Mouse (Mus musculus) kidney, postnatal 0 days (tissue): ENCODE data around the gene Psmg1. TPM values are rescaled to one million over a fixed set of nuclear protein-coding genes. Genes with fewer than 3 reads are reported as not detected.

ENCODE experiments used
- ATAC-seq: fragments of 200-750 bp; cut with Nextera tagmentation; replicated peaks from 2 replicates; pipeline ENCODE4 v1.8.0; 2017; ENCODE audit warnings: low read depth, moderate number of reproducible peaks, moderate TSS enrichment, moderate library complexity; ENCODE audit not compliant: low FRiP score
- DNase-seq: peaks from one replicate; pipeline ENCODE4 v3.0.0-alpha.2; 2016; ENCODE audit warnings: low spot score
- H3K27ac ChIP-seq: fragments of 300-500 bp; sonication (generic); 2 replicates; pipeline ENCODE4 v1.5.1; 2014; ENCODE audit warnings: mild to moderate bottlenecking
- H3K27me3 ChIP-seq: fragments of 300-500 bp; sonication (generic); 2 replicates; pipeline ENCODE4 v1.6.1; 2014; ENCODE audit warnings: low read length, mixed read lengths; ENCODE audit not compliant: insufficient read depth
- H3K36me3 ChIP-seq: fragments of 300-500 bp; sonication (generic); 2 replicates; pipeline ENCODE4 v1.6.1; 2014; ENCODE audit warnings: low read length, mixed read lengths; ENCODE audit not compliant: insufficient read depth
- H3K4me1 ChIP-seq: fragments of 300-500 bp; sonication (generic); replicated peaks from 2 replicates; pipeline ENCODE4 v1.6.1; 2014; ENCODE audit warnings: antibody characterized with exemption, low read length, mixed read lengths; ENCODE audit not compliant: insufficient read depth
- H3K4me2 ChIP-seq: fragments of 300-500 bp; sonication (generic); 2 replicates; pipeline ENCODE4 v1.6.1; 2014; ENCODE audit warnings: mild to moderate bottlenecking, low read length, moderate library complexity, mixed read lengths
- H3K4me3 ChIP-seq: fragments of 300-500 bp; sonication (generic); replicated peaks from 2 replicates; pipeline ENCODE4 v1.5.1; 2014; ENCODE audit warnings: low read depth, low read length
- H3K9ac ChIP-seq: fragments of 300-500 bp; sonication (generic); 2 replicates; pipeline ENCODE4 v1.6.1; 2014; ENCODE audit warnings: low read depth, low read length
- H3K9me3 ChIP-seq: fragments of 300-500 bp; sonication (generic); replicated peaks from 2 replicates; pipeline ENCODE4 v1.6.1; 2016; ENCODE audit warnings: low read length, inconsistent platforms, mixed read lengths
- CTCF ChIP-seq: IDR thresholded peaks from 2 replicates; pipeline ENCODE4 v1.5.1; 2016; ENCODE audit warnings: antibody characterized with exemption, low read depth, mild to moderate bottlenecking, moderate library complexity
- WGBS: fragments of 180-500 bp; shearing (Covaris S2); extraction: QIAGEN DNeasy Blood & Tissue Kit; methylation state at CpG from one replicate; pipeline ENCODE4 v1.1.7; 2014; 5-methylcytosine and 5-hydroxymethylcytosine counted together
- polyA plus RNA-seq: library from polyadenylated mRNA; unstranded; fragments of >200 nt; fragmentation: Nextera tagmentation; extraction: Ambion mirVana; gene quantifications from 2 replicates; pipeline ENCODE4 v1.2.1, GENCODE M21; 2015

The Psmg1 gene
- polyA plus RNA-seq, 1 experiment from 2014 or later, result 81.5 TPM

DNA sequence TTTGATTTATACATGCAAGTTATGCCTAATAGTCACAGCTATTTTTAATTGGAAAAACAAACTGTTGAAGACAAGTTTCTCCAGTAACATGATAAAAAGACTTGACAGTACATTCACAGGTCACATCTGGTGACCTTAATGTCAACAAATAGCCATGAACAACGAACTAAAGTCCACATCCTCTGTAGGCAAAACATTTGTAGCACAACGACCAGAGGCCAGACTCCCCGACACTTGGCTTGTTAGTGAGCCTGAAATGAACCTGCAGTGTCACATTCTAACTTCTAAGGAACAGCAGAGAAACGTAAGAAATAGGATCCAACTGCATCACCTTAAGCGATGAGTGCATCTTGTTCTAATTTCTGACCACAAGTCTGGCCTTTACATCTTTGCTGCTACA is 1.8 kb upstream of the Psmg1 start:
- no peak for DNase-seq
- Histone ChIP-seq H3K27me3 (no peaks in the 10 kb centered on the region), H3K9me3 (no peaks in the 10 kb centered on the region), H3K36me3 (peaks cover 6% of the 10 kb centered on the region; the same call in 1 of the 2 replicates), H3K4me2 (no peak overlapping the region), H3K9ac (no peak overlapping the region), H3K4me3 (no peak overlapping the region), H3K27ac (no peak overlapping the region), H3K4me1 (no peaks in the 10 kb centered on the region; the same call in 1 of the 2 replicates)
- WGBS, result 57% methylated on average over 5 of the region's 5 CpGs
- ATAC-seq, result no peak
- TF ChIP-seq CTCF, result no peak

DNA sequence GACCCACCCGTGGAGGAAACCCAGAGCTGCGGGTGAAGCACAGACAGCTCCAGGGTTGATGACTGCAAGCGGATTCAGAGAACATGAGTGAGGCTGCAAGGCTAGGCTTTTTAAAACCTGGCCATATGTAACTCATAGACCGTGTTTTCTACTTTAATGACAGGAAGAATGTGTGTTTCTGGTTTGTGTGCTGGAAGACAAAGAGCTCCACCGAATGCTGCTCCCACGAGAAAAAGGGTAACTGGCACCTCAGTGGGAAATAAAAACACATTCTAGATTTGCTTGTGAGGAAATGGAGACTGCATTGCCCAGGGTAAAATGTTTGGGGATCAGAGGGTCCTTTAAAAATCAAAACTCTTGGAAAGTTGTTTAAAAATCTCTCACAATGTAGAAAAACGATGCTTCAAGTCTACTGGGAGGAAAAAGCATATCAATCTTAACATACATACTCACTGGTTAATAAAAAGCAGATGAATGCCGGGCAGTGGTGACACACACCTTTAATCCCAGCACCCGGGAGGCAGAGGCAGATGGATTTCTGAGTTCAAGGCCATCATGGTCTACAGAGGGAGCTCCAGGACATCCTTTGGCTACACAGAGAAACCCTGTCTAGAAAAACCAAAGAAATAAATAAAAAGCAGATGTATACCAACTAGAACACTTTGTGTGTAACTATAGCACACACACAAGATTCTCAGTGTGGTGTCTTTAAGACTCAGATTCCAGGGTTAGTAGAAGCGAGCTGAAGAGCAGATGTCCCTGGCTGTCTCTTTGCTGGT is 551 bp upstream of the Psmg1 start:
- peak; percentile 11 for DNase-seq

DNA sequence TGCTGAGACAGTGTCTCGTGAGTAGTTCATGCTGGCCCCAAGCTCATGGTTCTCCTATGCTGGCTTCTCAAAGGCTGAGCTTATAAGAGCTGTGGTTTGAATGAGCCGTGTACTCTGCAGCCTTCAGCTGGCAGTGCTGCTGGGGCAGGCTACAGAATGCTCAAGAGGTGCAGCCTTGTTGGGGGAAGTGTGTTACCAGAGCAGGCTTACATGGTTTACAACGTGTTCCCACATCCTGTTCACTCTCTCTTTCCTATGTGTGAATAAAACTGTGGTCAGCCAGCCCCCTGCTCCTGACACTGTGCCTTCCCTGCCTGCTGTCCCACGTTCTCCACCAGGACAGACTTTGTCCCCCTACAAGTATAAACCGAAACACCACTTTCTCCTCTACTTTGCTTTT is 5.8 kb downstream of the Psmg1 start:
- H3K4me1 ChIP-seq, result no peaks in the 10 kb centered on the region; the same call in 1 of the 2 replicates
- H3K9me3 ChIP-seq, result no peaks in the 10 kb centered on the region
- WGBS, result 85% methylated on average over 5 of the region's 5 CpGs
- no peak for TF ChIP-seq CTCF
- H3K36me3 ChIP-seq, result peaks cover 22% of the 10 kb centered on the region; the same call in 1 of the 2 replicates
- ATAC-seq (no peak), DNase-seq (no peak)
- no peaks in the 10 kb centered on the region for H3K27me3 ChIP-seq
- no peak overlapping the region for H3K27ac ChIP-seq
- no peak overlapping the region for H3K4me2 ChIP-seq
- no peak overlapping the region for H3K9ac ChIP-seq
- no peak overlapping the region for H3K4me3 ChIP-seq

More for the DNA sequence above, 551 bp upstream of the Psmg1 start:
- WGBS, result 5% methylated on average over 10 of the region's 10 CpGs
- peak; percentile 22; the same call in 1 of the 2 replicates for TF ChIP-seq CTCF
- Histone ChIP-seq H3K4me3 (peak overlapping the region; percentile 62), H3K4me1 (no peaks in the 10 kb centered on the region; the same call in 1 of the 2 replicates), H3K9ac (peak overlapping the region; percentile 83), H3K27ac (peak overlapping the region; percentile 90), H3K4me2 (peak overlapping the region; percentile 73), H3K27me3 (no peaks in the 10 kb centered on the region), H3K36me3 (peaks cover 8% of the 10 kb centered on the region; the same call in 1 of the 2 replicates), H3K9me3 (no peaks in the 10 kb centered on the region)
- ATAC-seq, result no peak

DNA sequence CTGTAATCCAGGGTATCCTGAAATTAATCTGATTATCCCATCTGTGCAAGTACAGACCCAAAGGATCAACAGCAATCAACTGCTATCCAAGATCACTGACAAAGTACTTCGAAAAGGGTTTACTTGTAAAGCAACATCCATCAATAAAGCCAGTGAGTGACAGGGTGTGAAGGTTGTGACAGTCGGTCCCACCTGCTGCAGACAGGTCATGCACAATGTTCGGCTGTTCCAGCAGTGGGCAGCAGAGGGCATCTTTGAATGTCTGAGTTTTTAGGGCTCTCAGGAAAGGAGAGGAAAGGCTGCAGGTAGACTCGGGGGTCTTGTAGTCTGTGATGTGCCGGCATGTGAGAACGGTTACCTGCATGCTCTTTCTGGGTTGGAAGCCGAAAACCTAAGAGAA is 7.2 kb downstream of the Psmg1 start:
- no peak overlapping the region for H3K4me2 ChIP-seq
- no peaks in the 10 kb centered on the region for H3K4me1 ChIP-seq
- no peaks in the 10 kb centered on the region for H3K27me3 ChIP-seq
- no peak for ATAC-seq
- no peak overlapping the region for H3K9ac ChIP-seq
- peak; percentile 15 for DNase-seq
- H3K4me3 ChIP-seq, result no peak overlapping the region
- TF ChIP-seq CTCF, result peak; percentile 62
- WGBS, result 78% methylated on average over 7 of the region's 7 CpGs
- H3K9me3 ChIP-seq, result no peaks in the 10 kb centered on the region
- H3K27ac ChIP-seq, result no peak overlapping the region
- peaks cover 22% of the 10 kb centered on the region; the same call in 1 of the 2 replicates for H3K36me3 ChIP-seq

DNA sequence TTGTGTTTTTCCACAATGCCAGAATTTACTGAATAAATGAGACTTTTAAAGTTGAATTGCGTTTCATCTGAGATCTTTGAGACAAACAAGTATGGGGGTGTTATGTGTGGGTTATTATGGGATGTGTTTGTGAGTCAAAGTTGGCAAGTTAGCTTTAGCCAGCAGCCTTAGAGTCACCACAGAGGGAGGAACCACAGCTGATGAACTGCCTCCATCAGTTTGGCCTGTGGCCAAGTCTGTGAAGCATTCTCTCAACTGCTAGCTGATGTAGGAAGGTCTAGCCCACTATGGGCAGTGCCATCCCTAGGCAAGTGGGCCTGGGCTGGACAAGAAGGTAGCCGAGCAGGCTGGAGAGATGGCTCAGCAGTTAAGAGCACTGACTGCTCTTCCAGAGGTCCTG is 19.9 kb downstream of the Psmg1 start:
- WGBS, result 78% methylated on average over 2 of the region's 2 CpGs
- H3K9me3 ChIP-seq, result no peaks in the 10 kb centered on the region
- no peaks in the 10 kb centered on the region for H3K4me1 ChIP-seq
- ATAC-seq (no peak), DNase-seq (no peak)
- H3K27ac ChIP-seq, result no peak overlapping the region
- no peaks in the 10 kb centered on the region for H3K27me3 ChIP-seq
- H3K4me3 ChIP-seq, result no peak overlapping the region
- no peak overlapping the region for H3K4me2 ChIP-seq
- TF ChIP-seq CTCF, result no peak
- no peaks in the 10 kb centered on the region for H3K36me3 ChIP-seq
- H3K9ac ChIP-seq, result no peak overlapping the region

DNA sequence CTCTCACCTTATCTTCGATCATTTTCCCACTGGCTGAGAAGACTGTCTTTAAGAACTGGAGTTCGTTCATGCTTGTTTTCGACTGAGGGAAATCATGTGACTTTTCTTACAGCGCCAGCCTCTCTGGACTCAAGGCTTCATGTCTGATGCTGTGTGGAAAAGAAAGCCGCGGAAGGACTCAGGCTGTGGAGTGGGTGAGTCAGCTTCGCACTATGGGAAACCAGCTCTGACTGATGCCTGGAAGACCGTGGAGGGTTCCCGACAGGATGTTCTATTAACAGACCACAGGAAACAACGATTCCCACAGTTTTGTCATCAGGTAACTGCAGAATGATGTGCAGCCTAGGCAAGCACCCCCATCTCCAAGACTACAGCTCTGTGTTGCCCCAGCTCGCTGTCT is 23.3 kb downstream of the Psmg1 start:
- no peak for ATAC-seq
- H3K4me2 ChIP-seq, result no peak overlapping the region
- no peak for DNase-seq
- WGBS, result 71% methylated on average over 11 of the region's 11 CpGs
- no peaks in the 10 kb centered on the region for H3K27me3 ChIP-seq
- H3K4me1 ChIP-seq, result no peaks in the 10 kb centered on the region
- no peaks in the 10 kb centered on the region for H3K9me3 ChIP-seq
- no peak overlapping the region for H3K27ac ChIP-seq
- H3K4me3 ChIP-seq, result no peak overlapping the region
- TF ChIP-seq CTCF, result no peak
- H3K9ac ChIP-seq, result no peak overlapping the region
- no peaks in the 10 kb centered on the region for H3K36me3 ChIP-seq
